Mouse (Mus musculus) MEL (cell line): ENCODE data around the gene Csnk1g1. TPM values are rescaled to one million over a fixed set of nuclear protein-coding genes. Genes with fewer than 3 reads are reported as not detected.

Experiments
- DNase-seq: peaks from one replicate; pipeline ENCODE4 v3.0.0; 2011; ENCODE audit warnings: low read depth, low spot score
- H3K27ac ChIP-seq: 2 replicates; pipeline ENCODE4 v1.5.1; 2012; ENCODE audit warnings: low read depth, mild to moderate bottlenecking, control low read depth, low read length, moderate library complexity; ENCODE audit not compliant: control insufficient read depth
- H3K27me3 ChIP-seq, 2 experiments: fragments of 150-350 bp in 1 of 2; sonication (generic) in 1 of 2; 2 replicates each; pipeline ENCODE4 v1.6.1; 2012; ENCODE audit warnings: low read length in 2 of 2, mild to moderate bottlenecking in 2 of 2, improper control_type of control experiment in 1 of 2, moderate library complexity in 1 of 2; ENCODE audit not compliant: insufficient read depth in 2 of 2, control insufficient read depth in 1 of 2
- H3K36me3 ChIP-seq, 2 experiments: 2 replicates each; pipeline ENCODE4 v1.6.1; 2012 to 2014; ENCODE audit warnings: low read length in 2 of 2, improper control_type of control experiment in 1 of 2, inconsistent platforms in 1 of 2, mild to moderate bottlenecking in 1 of 2; ENCODE audit not compliant: insufficient read depth in 2 of 2, control insufficient read depth in 1 of 2
- H3K4me1 ChIP-seq, 2 experiments: fragments of 150-350 bp in 1 of 2; sonication (generic) in 1 of 2; 2 replicates each; pipeline ENCODE4 v1.6.1; 2012; ENCODE audit warnings: low read length in 2 of 2, improper control_type of control experiment in 1 of 2, mild to moderate bottlenecking in 1 of 2; ENCODE audit not compliant: insufficient read depth in 2 of 2, control insufficient read depth in 1 of 2
- H3K4me3 ChIP-seq, 2 experiments: fragments of 150-350 bp in 1 of 2; sonication (generic) in 1 of 2; 2 replicates each; pipeline ENCODE4 v1.5.1; 2012; ENCODE audit warnings: low read depth in 2 of 2, low read length in 2 of 2, mild to moderate bottlenecking in 2 of 2, moderate library complexity in 2 of 2, control low read depth in 1 of 2, improper control_type of control experiment in 1 of 2; ENCODE audit not compliant: control insufficient read depth in 1 of 2, insufficient read depth in 1 of 2
- H3K79me2 ChIP-seq: 2 replicates; pipeline ENCODE4 v1.6.1; 2012; ENCODE audit warnings: mild to moderate bottlenecking, low read length, moderate library complexity; ENCODE audit not compliant: control insufficient read depth, poor library complexity, insufficient read depth
- H3K9ac ChIP-seq: 2 replicates; pipeline ENCODE4 v1.6.1; 2012; ENCODE audit warnings: low read depth, mild to moderate bottlenecking, control low read depth, low read length, moderate library complexity; ENCODE audit not compliant: control insufficient read depth, poor library complexity, severe bottlenecking
- H3K9me3 ChIP-seq: fragments of 150-350 bp; sonication (generic); replicated peaks from 2 replicates; pipeline ENCODE4 v1.6.1; 2012; ENCODE audit warnings: mild to moderate bottlenecking, low read length, improper control_type of control experiment, moderate library complexity; ENCODE audit not compliant: insufficient read depth
- CTCF ChIP-seq, 3 experiments: IDR thresholded peaks in 2 of 3; conservative IDR thresholded peaks in 1 of 3; 2 replicates each; pipeline ENCODE4 v1.5.1; 2011 to 2012; ENCODE audit warnings: low read length in 3 of 3, low read depth in 2 of 3, mild to moderate bottlenecking in 2 of 3, improper control_type of control experiment in 1 of 3, inconsistent platforms in 1 of 3, mixed read lengths in 1 of 3, moderate library complexity in 1 of 3; ENCODE audit not compliant: control insufficient read depth in 1 of 3, insufficient read depth in 1 of 3, poor library complexity in 1 of 3, severe bottlenecking in 1 of 3
- ELF1 ChIP-seq: IDR thresholded peaks from 2 replicates; pipeline ENCODE4 v1.6.1; 2014; ENCODE audit warnings: low read depth, mild to moderate bottlenecking, inconsistent platforms, low read length, improper control_type of control experiment, moderate library complexity
- EP300 ChIP-seq, 2 experiments: IDR thresholded peaks; 2 replicates each; pipeline ENCODE4 v1.6.1; 2011; ENCODE audit warnings: improper control_type of control experiment in 2 of 2, low read length in 2 of 2, low read depth in 1 of 2, mild to moderate bottlenecking in 1 of 2
- GABPA ChIP-seq: IDR thresholded peaks from 2 replicates; pipeline ENCODE4 v1.6.1; 2012; ENCODE audit warnings: low read depth, mild to moderate bottlenecking, inconsistent platforms, low read length, improper control_type of control experiment, moderate library complexity
- GATA1 ChIP-seq: IDR thresholded peaks from 2 replicates; pipeline ENCODE4 v1.6.1; 2011; ENCODE audit warnings: low read depth, low read length, improper control_type of control experiment
- KAT2A ChIP-seq: conservative IDR thresholded peaks from 2 replicates; pipeline ENCODE4 v1.6.1; 2012; ENCODE audit warnings: low read depth, low read length, improper control_type of control experiment, inconsistent platforms
- MAX ChIP-seq: IDR thresholded peaks from 2 replicates; pipeline ENCODE4 v1.6.1; 2011; ENCODE audit warnings: low read length, improper control_type of control experiment
- MEF2A ChIP-seq: IDR thresholded peaks from 2 replicates; pipeline ENCODE4 v1.6.1; 2014; ENCODE audit warnings: low read depth, mild to moderate bottlenecking, inconsistent platforms, low read length, improper control_type of control experiment; ENCODE audit not compliant: poor library complexity, insufficient replicate concordance, severe bottlenecking; ENCODE audit errors: extremely low read depth
- MYC ChIP-seq: IDR thresholded peaks from 2 replicates; pipeline ENCODE4 v1.6.1; 2011; ENCODE audit warnings: low read depth, mild to moderate bottlenecking, low read length, improper control_type of control experiment, moderate library complexity
- POLR2AphosphoS5 ChIP-seq: IDR thresholded peaks from 2 replicates; pipeline ENCODE4 v1.6.1; 2012; ENCODE audit warnings: low read depth, borderline replicate concordance, mild to moderate bottlenecking, inconsistent platforms, low read length, moderate library complexity, mixed read lengths
- RAD21 ChIP-seq: IDR thresholded peaks from 2 replicates; pipeline ENCODE4 v1.6.1; 2011; ENCODE audit warnings: mild to moderate bottlenecking, low read depth, low read length, improper control_type of control experiment
- RCOR1 ChIP-seq: IDR thresholded peaks from 2 replicates; pipeline ENCODE4 v1.6.1; 2012; ENCODE audit warnings: low read depth, mild to moderate bottlenecking, inconsistent platforms, low read length, improper control_type of control experiment
- SMC3 ChIP-seq: IDR thresholded peaks from 2 replicates; pipeline ENCODE4 v1.6.1; 2011; ENCODE audit warnings: low read depth, low read length, improper control_type of control experiment
- USF2 ChIP-seq, 2 experiments: IDR thresholded peaks; 2 replicates each; pipeline ENCODE4 v1.6.1; 2011 to 2012; ENCODE audit warnings: improper control_type of control experiment in 2 of 2, low read length in 2 of 2, borderline replicate concordance in 1 of 2, inconsistent platforms in 1 of 2, low read depth in 1 of 2, mild to moderate bottlenecking in 1 of 2; ENCODE audit not compliant: insufficient read depth in 1 of 2
- ZKSCAN1 ChIP-seq: IDR thresholded peaks from 2 replicates; pipeline ENCODE4 v1.6.1; 2012; ENCODE audit warnings: low read depth, mild to moderate bottlenecking, inconsistent platforms, low read length, improper control_type of control experiment, moderate library complexity
- ZNF384 ChIP-seq: IDR thresholded peaks from 2 replicates; pipeline ENCODE4 v1.6.1; 2012; ENCODE audit warnings: low read depth, mild to moderate bottlenecking, inconsistent platforms, low read length, improper control_type of control experiment
- polyA plus RNA-seq, 2 experiments: library from polyadenylated mRNA; stranded (reverse) in 1 of 2; unstranded in 1 of 2; fragments of >175 nt in 1 of 2; fragments of >200 nt in 1 of 2; gene quantifications; 2 replicates each; pipeline versions ENCODE4 v1.2.1 to v1.2.4; 2012; ENCODE audit warnings: low replicate concordance in 2 of 2, low read depth in 1 of 2; ENCODE audit not compliant: insufficient read length in 2 of 2, insufficient read depth in 1 of 2, missing spikeins in 1 of 2
- total RNA-seq: library from RNA; depleted of rRNA; stranded (reverse); fragments of 300-350 nt; gene quantifications from 2 replicates; pipeline ENCODE4 v1.2.3, GENCODE M21; 2012

Gene Csnk1g1
- total and polyA plus RNA-seq, 3 experiments, result 5.1 to 7.7 TPM; not detected in 1

- TF ChIP-seq USF2 (IDR thresholded peaks at IDR 0.05; ENCODE audit: borderline replicate concordance in 1 of 2, insufficient read depth in 1 of 2, low read depth in 1 of 2, low read length in 2 of 2), result no peak
- TF ChIP-seq ZNF384, result no peak
- no peak for TF ChIP-seq MYC
- no peak for TF ChIP-seq RCOR1
- no peak for TF ChIP-seq MEF2A
- no peak for TF ChIP-seq RAD21
- TF ChIP-seq EP300 (IDR thresholded peaks at IDR 0.05; ENCODE audit: low read depth in 1 of 2, low read length in 2 of 2), result peak; percentile 26 to 34; a peak in 2 of 4 replicates
- peak; percentile 38; the same call in 1 of the 2 replicates for TF ChIP-seq GATA1
Observed at GRCm38 (mm10) chr9:66069583-66069982, 160.9 kb downstream of the Csnk1g1 start, which contains the start of gene Snx22 (continued).

DNA sequence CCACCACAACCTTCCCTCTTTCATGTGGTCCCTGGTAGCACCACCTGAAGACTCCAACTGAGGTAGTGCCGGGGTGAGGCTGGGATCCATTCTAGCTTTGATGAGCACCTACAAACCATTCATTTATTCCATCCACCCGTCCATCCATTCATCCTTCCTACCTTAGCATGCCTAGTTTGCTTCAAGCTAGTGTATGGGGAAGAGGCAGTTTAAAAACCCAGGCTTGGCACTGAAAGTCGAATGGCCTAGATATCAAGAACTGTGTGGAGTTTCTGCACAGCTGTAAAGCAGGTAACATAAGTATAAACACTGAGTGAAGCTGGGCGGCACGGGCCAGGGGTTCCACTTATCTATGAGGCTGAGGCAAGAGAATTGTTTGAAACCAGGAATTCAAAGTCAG lies 161.4 kb downstream of the Csnk1g1 start:
- peak; percentile 40 for DNase-seq
- Histone ChIP-seq H3K9me3 (no peaks in the 10 kb centered on the region), H3K4me3 (no peak overlapping the region), H3K36me3 (peaks cover 0 to 5% of the 10 kb centered on the region in 2 experiments; a peak in 3 of 4 replicates), H3K27ac (no peak overlapping the region), H3K27me3 (no peaks in the 10 kb centered on the region), H3K4me1 (peaks cover 0 to 6% of the 10 kb centered on the region in 2 experiments; a peak in 2 of 4 replicates), H3K9ac (no peak overlapping the region), H3K79me2 (no peaks in the 10 kb centered on the region)
- no peak for TF ChIP-seq RCOR1
- TF ChIP-seq MYC, result no peak
- TF ChIP-seq EP300 (IDR thresholded peaks at IDR 0.05; ENCODE audit: low read depth in 1 of 2, low read length in 2 of 2), result no peak
- no peak for TF ChIP-seq MAX
- no peak for TF ChIP-seq RAD21
- no peak for TF ChIP-seq CTCF (IDR thresholded peaks at IDR 0.05 in 2 of 3, conservative IDR thresholded peaks at IDR 0.05 in 1 of 3; ENCODE audit: control insufficient read depth in 1 of 3, insufficient read depth in 1 of 3, low read depth in 2 of 3, low read length in 3 of 3, poor library complexity in 1 of 3, severe bottlenecking in 1 of 3)
- TF ChIP-seq KAT2A, result no peak
- TF ChIP-seq GATA1, result no peak
- TF ChIP-seq ZKSCAN1, result no peak
- TF ChIP-seq POLR2AphosphoS5, result no peak

- H3K9me3 ChIP-seq, result no peaks in the 10 kb centered on the region
- H3K27ac ChIP-seq, result no peak overlapping the region
- H3K36me3 ChIP-seq, result peaks cover 0 to 5% of the 10 kb centered on the region in 2 experiments; a peak in 2 of 4 replicates
- H3K27me3 ChIP-seq, result no peaks in the 10 kb centered on the region
- peaks cover 0 to 6% of the 10 kb centered on the region in 2 experiments; a peak in 2 of 4 replicates for H3K4me1 ChIP-seq
- no peak overlapping the region for H3K4me3 ChIP-seq
- no peaks in the 10 kb centered on the region for H3K79me2 ChIP-seq
- H3K9ac ChIP-seq, result no peak overlapping the region
- DNase-seq, result no peak
- no peak for TF ChIP-seq SMC3
- TF ChIP-seq ELF1, result no peak
- no peak for TF ChIP-seq GABPA
Observed at GRCm38 (mm10) chr9:66072754-66073153, 164.0 kb downstream of the Csnk1g1 start.
